Comparison of ENCODE assay signal across 11 mouse cellular contexts in genomic region chr11:88701976-88702659, GRCm38 (mm10). TPM values are rescaled to one million over a fixed set of nuclear protein-coding genes. Genes with fewer than 3 reads are reported as not detected.
DNase-seq lines count a peak whose midpoint lies in the region; ATAC-seq and TF ChIP-seq lines count a peak whose summit lies in the region.
"Had no signal": no experiment of that assay in that cellular context is flagged by ENCODE, and none has a peak within 500 bp of the region (broad histone marks: within the 10 kb centered on the region; RNA-seq: fewer than 3 reads in every experiment).

No protein-coding gene starts in this region.

- H3K4me3 ChIP-seq in heart, embryonic 10.5 days, result no peak overlapping the region
- H3K4me3 ChIP-seq in stomach, embryonic 16.5 days (replicated peaks; ENCODE audit: low read length), result no peak overlapping the region
- H3K4me3 ChIP-seq in stomach, postnatal 0 days (ENCODE audit: low read depth, low read length), result no peak overlapping the region
- H3K4me3 ChIP-seq: liver, embryonic 12.5 days had no signal

- H3K27ac ChIP-seq in heart, embryonic 10.5 days, result peak overlapping the region; percentile 3; the same call in 1 of the 2 replicates
- H3K27ac ChIP-seq in stomach, embryonic 16.5 days (ENCODE audit: low read length), result peak overlapping the region; percentile 40; the same call in 1 of the 2 replicates
- no peak overlapping the region for H3K27ac ChIP-seq in stomach, postnatal 0 days (replicated peaks)
- H3K27ac ChIP-seq: liver, embryonic 12.5 days had no signal

- TF ChIP-seq CTCF in stomach, postnatal 0 days (IDR thresholded peaks at IDR 0.05; ENCODE audit: low read depth), result no peak

- H3K4me2 ChIP-seq in stomach, embryonic 16.5 days (ENCODE audit: low read depth, low read length), result no peak overlapping the region
- no peak overlapping the region for H3K4me2 ChIP-seq in stomach, postnatal 0 days (replicated peaks; ENCODE audit: low read depth)
- H3K4me2 ChIP-seq: liver, embryonic 12.5 days had no signal

- H3K9ac ChIP-seq in stomach, embryonic 16.5 days (ENCODE audit: low read length), result no peak overlapping the region
- no peak overlapping the region for H3K9ac ChIP-seq in stomach, postnatal 0 days (ENCODE audit: low read length)
- H3K9ac ChIP-seq: liver, embryonic 12.5 days had no signal

- H3K4me1 ChIP-seq in heart, embryonic 10.5 days, result peaks cover 64% of the 10 kb centered on the region
- H3K4me1 ChIP-seq in stomach, embryonic 16.5 days (ENCODE audit: control insufficient read depth, insufficient read depth, low read length), result peaks cover 13% of the 10 kb centered on the region
- no peaks in the 10 kb centered on the region for H3K4me1 ChIP-seq in stomach, postnatal 0 days (replicated peaks; ENCODE audit: control insufficient read depth, insufficient read depth)

- 61% methylated on average over 6 of the region's 6 CpGs for WGBS in heart, embryonic 10.5 days
- 63% methylated on average over 6 of the region's 6 CpGs for WGBS in stomach, embryonic 16.5 days
- 63% methylated on average over 6 of the region's 6 CpGs for WGBS in stomach, postnatal 0 days

- no peak for DNase-seq in heart, embryonic 10.5 days (ENCODE audit: low spot score)
- no peak for DNase-seq in heart, postnatal 4 days
- no peak for DNase-seq in stomach, postnatal 0 days (ENCODE audit: low spot score)
- peak; percentile 71 for DNase-seq in mesoderm, embryonic 11.5 days (ENCODE audit: low read depth, low spot score)
- DNase-seq in retina, postnatal 1 day, result peak; percentile 84
- no peak for DNase-seq in adrenal gland, postnatal 25 days
- no peak for DNase-seq in cerebellum, adult 18-20 months
- DNase-seq: adrenal gland, postnatal 10 days; cerebellum, postnatal 25 days had no signal

- no peaks in the 10 kb centered on the region for H3K27me3 ChIP-seq in heart, embryonic 10.5 days (ENCODE audit: insufficient read depth, poor library complexity, severe bottlenecking)
- no peaks in the 10 kb centered on the region for H3K27me3 ChIP-seq in stomach, embryonic 16.5 days (ENCODE audit: control insufficient read depth, insufficient read depth, low read length)
- no peaks in the 10 kb centered on the region for H3K27me3 ChIP-seq in stomach, postnatal 0 days (ENCODE audit: control insufficient read depth, insufficient read depth, low read length)
- H3K27me3 ChIP-seq: liver, embryonic 12.5 days had no signal

- H3K9me3 ChIP-seq in heart, embryonic 10.5 days, result no peaks in the 10 kb centered on the region
- H3K9me3 ChIP-seq in stomach, embryonic 16.5 days (replicated peaks; ENCODE audit: control insufficient read depth, low read length), result no peaks in the 10 kb centered on the region
- no peaks in the 10 kb centered on the region for H3K9me3 ChIP-seq in stomach, postnatal 0 days (ENCODE audit: control insufficient read depth, low read length)
- H3K9me3 ChIP-seq: liver, embryonic 12.5 days had no signal

- no peak for TF ChIP-seq EP300 in stomach, postnatal 0 days (optimal IDR thresholded peaks at IDR 0.05)

- ATAC-seq in stomach, embryonic 16.5 days (ENCODE audit: insufficient read depth, low FRiP score), result no peak
- ATAC-seq in stomach, postnatal 0 days (ENCODE audit: low FRiP score, low TSS enrichment), result no peak
- ATAC-seq: liver, embryonic 12.5 days had no signal

- H3K36me3 ChIP-seq in heart, embryonic 10.5 days, result peaks cover 72% of the 10 kb centered on the region
- 0 out of 2 replicates have a peak, but pooled peaks cover 6% of the 10 kb centered on the region for H3K36me3 ChIP-seq in stomach, embryonic 16.5 days (ENCODE audit: control insufficient read depth, insufficient read depth, low read length)
- no peaks in the 10 kb centered on the region; the same call in 1 of the 2 replicates for H3K36me3 ChIP-seq in stomach, postnatal 0 days (ENCODE audit: control insufficient read depth, insufficient read depth, low read length)

RNA-seq across cellular contexts. Expression of gene Msi2, which starts 16.2 kb away (rescaled TPM):
- polyA plus RNA-seq in heart, embryonic 10.5 days (2016; fragmentation: Nextera tagmentation; extraction: Ambion mirVana), result 15.9 and 16.3 TPM in 2 replicates
- 100 to 1,000 TPM; 205 to 234 TPM for total RNA-seq in heart, postnatal 4 days (2021)
- polyA plus RNA-seq in stomach, embryonic 16.5 days (2015; fragmentation: Nextera tagmentation; extraction: Ambion mirVana), result 11.5 and 11.7 TPM in 2 replicates
- 6.7 and 7.3 TPM in 2 replicates for polyA plus RNA-seq in stomach, postnatal 0 days (2015; fragmentation: Nextera tagmentation; extraction: Ambion mirVana)
- 154 and 189 TPM in 2 replicates for total RNA-seq in adrenal gland, postnatal 25 days (2021)

Comparison
In these comparisons a context has a peak if more than half of its experiments do, and no peak if none do; other contexts are left out.
1. DNase-seq: peak in mesoderm, embryonic 11.5 days (single experiment) and retina, postnatal 1 day (single experiment); none in heart, embryonic 10.5 days (single experiment), heart, postnatal 4 days (single experiment), stomach, postnatal 0 days (single experiment), adrenal gland, postnatal 25 days (single experiment) and cerebellum, adult 18-20 months (0 of 2).